Mouse (Mus musculus) CH12.LX (cell line): ENCODE results near the gene Sema7a. TPM values are rescaled to one million over a fixed set of nuclear protein-coding genes. Genes with fewer than 3 reads are reported as not detected.

Experiments used
- DNase-seq: peaks from one replicate; pipeline ENCODE4 v3.0.0-alpha.2; 2013; ENCODE audit errors: extremely low read depth
- H3K27ac ChIP-seq: 2 replicates; pipeline ENCODE4 v1.5.1; 2012; ENCODE audit warnings: low read depth, mild to moderate bottlenecking, control low read depth, moderate library complexity; ENCODE audit not compliant: insufficient read depth
- H3K27me3 ChIP-seq: replicated peaks from 2 replicates; pipeline ENCODE3; 2012; ENCODE audit warnings: inconsistent platforms
- H3K36me3 ChIP-seq, 2 experiments: replicated peaks in 1 of 2; 2 replicates each; pipeline versions ENCODE3 to v1.6.1; 2012; ENCODE audit warnings: inconsistent platforms in 1 of 2, low read length in 1 of 2, mild to moderate bottlenecking in 1 of 2, mixed read lengths in 1 of 2, moderate library complexity in 1 of 2; ENCODE audit not compliant: control insufficient read depth in 1 of 2, insufficient read depth in 1 of 2
- H3K4me1 ChIP-seq, 2 experiments: 2 replicates each; pipeline ENCODE4 v1.6.1; 2012; ENCODE audit warnings: inconsistent platforms in 1 of 2, moderate library complexity in 1 of 2; ENCODE audit not compliant: insufficient read depth in 2 of 2, control insufficient read depth in 1 of 2
- H3K4me2 ChIP-seq: 2 replicates; pipeline ENCODE4 v1.6.1; 2012; ENCODE audit warnings: low read depth, mild to moderate bottlenecking, control low read depth; ENCODE audit not compliant: poor library complexity, insufficient read depth, severe bottlenecking
- H3K4me3 ChIP-seq, 3 experiments: fragments of 150-350 bp in 1 of 3; sonication (generic) in 1 of 3; replicated peaks in 1 of 3; 2 replicates each; pipeline versions ENCODE3 to v1.5.1; 2011 to 2012; ENCODE audit warnings: low read depth in 2 of 3, low read length in 2 of 3, mild to moderate bottlenecking in 2 of 3, moderate library complexity in 2 of 3, control low read depth in 1 of 3, improper control_type of control experiment in 1 of 3, inconsistent platforms in 1 of 3, mixed read lengths in 1 of 3; ENCODE audit not compliant: poor library complexity in 1 of 3
- H3K79me2 ChIP-seq: replicated peaks from 2 replicates; pipeline ENCODE4 v1.6.1; 2012; ENCODE audit warnings: mild to moderate bottlenecking, moderate library complexity; ENCODE audit not compliant: control insufficient read depth, poor library complexity, insufficient read depth, severe bottlenecking; ENCODE audit errors: extremely low read depth
- H3K9ac ChIP-seq: 2 replicates; pipeline ENCODE4 v1.6.1; 2012; ENCODE audit warnings: low read depth, mild to moderate bottlenecking, control low read depth, moderate library complexity; ENCODE audit not compliant: insufficient read depth
- H3K9me3 ChIP-seq: replicated peaks from 2 replicates; pipeline ENCODE3; 2012; ENCODE audit warnings: low read length, inconsistent platforms, mixed read lengths
- BHLHE40 ChIP-seq: IDR thresholded peaks from 2 replicates; pipeline ENCODE4 v1.6.1; 2011; ENCODE audit warnings: mild to moderate bottlenecking, low read depth, low read length, improper control_type of control experiment
- CHD2 ChIP-seq: IDR thresholded peaks from 2 replicates; pipeline ENCODE4 v1.6.1; 2011; ENCODE audit warnings: low read length, improper control_type of control experiment
- CTCF ChIP-seq, 2 experiments: IDR thresholded peaks in 1 of 2; conservative IDR thresholded peaks in 1 of 2; 2 replicates each; pipeline ENCODE4 v1.5.1; 2011 to 2012; ENCODE audit warnings: low read depth in 2 of 2, low read length in 2 of 2, improper control_type of control experiment in 1 of 2, inconsistent platforms in 1 of 2, mild to moderate bottlenecking in 1 of 2, moderate library complexity in 1 of 2
- ELF1 ChIP-seq: IDR thresholded peaks from 2 replicates; pipeline ENCODE4 v1.6.1; 2014; ENCODE audit warnings: low read depth, mild to moderate bottlenecking, inconsistent platforms, low read length, improper control_type of control experiment
- EP300 ChIP-seq: IDR thresholded peaks from 2 replicates; pipeline ENCODE4 v1.6.1; 2011; ENCODE audit warnings: low read length, improper control_type of control experiment
- ETS1 ChIP-seq: conservative IDR thresholded peaks from 2 replicates; pipeline ENCODE4 v1.6.1; 2012; ENCODE audit warnings: low read depth, mild to moderate bottlenecking, inconsistent platforms, low read length, improper control_type of control experiment, moderate library complexity
- GABPA ChIP-seq: IDR thresholded peaks from 2 replicates; pipeline ENCODE4 v1.6.1; 2012; ENCODE audit warnings: low read depth, low read length, improper control_type of control experiment, inconsistent platforms; ENCODE audit not compliant: insufficient replicate concordance
- JUN ChIP-seq: IDR thresholded peaks from 2 replicates; pipeline ENCODE4 v1.6.1; 2011; ENCODE audit warnings: low read depth, mild to moderate bottlenecking, low read length, improper control_type of control experiment, moderate library complexity; ENCODE audit not compliant: insufficient read depth
- JUND ChIP-seq: conservative IDR thresholded peaks from 2 replicates; pipeline ENCODE4 v1.6.1; 2011; ENCODE audit warnings: low read depth, low read length, improper control_type of control experiment
- KAT2A ChIP-seq: IDR thresholded peaks from 2 replicates; pipeline ENCODE4 v1.6.1; 2012; ENCODE audit warnings: low read length, improper control_type of control experiment, inconsistent platforms; ENCODE audit not compliant: insufficient replicate concordance
- MAFK ChIP-seq: IDR thresholded peaks from 2 replicates; pipeline ENCODE4 v1.6.1; 2011; ENCODE audit warnings: low read length, improper control_type of control experiment; ENCODE audit not compliant: insufficient replicate concordance
- MAZ ChIP-seq: IDR thresholded peaks from 2 replicates; pipeline ENCODE4 v1.6.1; 2012; ENCODE audit warnings: low read depth, mild to moderate bottlenecking, inconsistent platforms, low read length, improper control_type of control experiment, moderate library complexity
- MEF2A ChIP-seq: IDR thresholded peaks from 2 replicates; pipeline ENCODE4 v1.6.1; 2014; ENCODE audit warnings: low read depth, mild to moderate bottlenecking, inconsistent platforms, low read length, improper control_type of control experiment, borderline replicate concordance
- MXI1 ChIP-seq: IDR thresholded peaks from 2 replicates; pipeline ENCODE4 v1.6.1; 2011; ENCODE audit warnings: mild to moderate bottlenecking, low read depth, low read length, improper control_type of control experiment
- NELFE ChIP-seq: IDR thresholded peaks from 2 replicates; pipeline ENCODE4 v1.6.1; 2011; ENCODE audit warnings: low read depth, low read length, improper control_type of control experiment
- PAX5 ChIP-seq: IDR thresholded peaks from 2 replicates; pipeline ENCODE4 v1.6.1; 2012; ENCODE audit warnings: low read length, inconsistent platforms, mixed read lengths
- POLR2A ChIP-seq: IDR thresholded peaks from 2 replicates; pipeline ENCODE4 v1.6.1; 2011; ENCODE audit warnings: low read depth, mild to moderate bottlenecking, improper control_type of control experiment, low read length
- POLR2AphosphoS2 ChIP-seq: IDR thresholded peaks from 2 replicates; pipeline ENCODE4 v1.6.1; 2011; ENCODE audit warnings: low read depth, low read length, improper control_type of control experiment
- RAD21 ChIP-seq: IDR thresholded peaks from 2 replicates; pipeline ENCODE4 v1.6.1; 2011; ENCODE audit warnings: low read depth, mild to moderate bottlenecking, low read length, improper control_type of control experiment, moderate library complexity
- RCOR1 ChIP-seq: conservative IDR thresholded peaks from 2 replicates; pipeline ENCODE4 v1.6.1; 2012; ENCODE audit warnings: low read depth, mild to moderate bottlenecking, inconsistent platforms, low read length, improper control_type of control experiment
- SIN3A ChIP-seq: IDR thresholded peaks from 2 replicates; pipeline ENCODE4 v1.6.1; 2012; ENCODE audit warnings: low read length, improper control_type of control experiment, inconsistent platforms
- TBP ChIP-seq: conservative IDR thresholded peaks from 2 replicates; pipeline ENCODE4 v1.6.1; 2011; ENCODE audit warnings: low read depth, low read length, improper control_type of control experiment
- TCF12 ChIP-seq: IDR thresholded peaks from 2 replicates; pipeline ENCODE4 v1.6.1; 2014; ENCODE audit warnings: low read depth, mild to moderate bottlenecking, inconsistent platforms, low read length, improper control_type of control experiment
- UBTF ChIP-seq: IDR thresholded peaks from 2 replicates; pipeline ENCODE4 v1.6.1; 2012; ENCODE audit warnings: low read depth, mild to moderate bottlenecking, inconsistent platforms, low read length, improper control_type of control experiment, moderate library complexity
- ZC3H11A ChIP-seq: IDR thresholded peaks from 2 replicates; pipeline ENCODE4 v1.6.1; 2012; ENCODE audit warnings: low read depth, mild to moderate bottlenecking, inconsistent platforms, low read length, improper control_type of control experiment
- ZKSCAN1 ChIP-seq: IDR thresholded peaks from 2 replicates; pipeline ENCODE4 v1.6.1; 2012; ENCODE audit warnings: low read depth, inconsistent platforms, low read length, improper control_type of control experiment, borderline replicate concordance
- dilution Hi-C: fragments of 300-500 bp; cut with MboI; formaldehyde crosslinking; loops from 2 replicates; pipeline ENCODE4 v1.14.3; 2020; ENCODE audit warnings: low sequenced_read_pairs; ENCODE audit not compliant: extremely low pct_unique_long_range_greater_than_20kb, extremely low pct_ligation_motif_present
- in situ Hi-C: fragments of 300-500 bp; cut with MboI; formaldehyde crosslinking; loops from 3 replicates; pipeline ENCODE4 v1.14.3; 2019; ENCODE audit warnings: low sequenced_read_pairs, low pct_ligation_motif_present, low pct_unique_long_range_greater_than_20kb, mixed read lengths
- polyA plus RNA-seq: library from polyadenylated mRNA; unstranded; fragments of >175 nt; gene quantifications from 2 replicates; pipeline ENCODE4 v1.2.1, GENCODE M21; 2012; ENCODE audit warnings: low read depth; ENCODE audit not compliant: insufficient read length
- total RNA-seq, 2 experiments: library from RNA; depleted of rRNA; stranded (reverse); fragments of 300-350 nt in 1 of 2; fragments of >200 nt in 1 of 2; gene quantifications; 2 replicates each; pipeline ENCODE4 v1.2.3; 2012 to 2014

Gene Sema7a
- total and polyA plus RNA-seq, 3 experiments, result 88.6 to 181 (median 89.4) TPM

DNA sequence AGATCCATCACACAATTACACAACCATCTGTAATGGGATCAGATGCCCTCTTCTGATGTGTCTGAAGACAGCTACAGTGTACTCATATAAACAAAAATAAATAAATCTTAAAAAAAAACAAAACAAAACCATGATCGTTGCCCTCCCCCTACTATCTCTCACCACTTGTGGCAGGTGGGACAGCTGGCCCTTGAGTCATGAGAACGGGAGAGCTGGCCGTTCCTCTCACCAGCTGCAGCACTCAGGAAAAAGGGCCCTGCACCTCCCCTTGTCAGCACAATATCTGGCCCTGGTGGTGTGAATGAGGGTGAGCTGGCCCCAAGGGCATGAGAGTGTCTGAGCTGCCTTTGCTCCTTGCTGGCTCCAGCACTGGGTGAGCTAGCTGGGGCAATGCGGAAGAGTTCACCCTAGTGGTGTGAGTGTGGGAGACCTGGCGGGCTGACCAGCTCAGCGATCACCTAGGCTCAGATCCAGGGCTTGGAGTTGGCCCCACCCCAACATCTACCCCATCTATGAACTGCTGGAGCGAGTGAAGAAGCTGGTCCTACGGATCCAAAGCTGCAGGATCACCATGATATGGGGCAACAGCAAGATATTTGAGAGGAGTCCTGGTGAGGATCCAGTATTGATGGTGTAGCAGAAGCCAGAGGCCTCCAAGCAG is 36.2 kb upstream of the Sema7a start:
- no peak overlapping the region for H3K4me3 ChIP-seq
- H3K36me3 ChIP-seq, result no peaks in the 10 kb centered on the region
- no peak overlapping the region for H3K4me2 ChIP-seq
- in situ Hi-C loops (no loop called here), dilution Hi-C loops (no loop called here)
- no peak for DNase-seq
- H3K27ac ChIP-seq, result no peak overlapping the region
- H3K27me3 ChIP-seq, result no peaks in the 10 kb centered on the region
- no peaks in the 10 kb centered on the region for H3K79me2 ChIP-seq
- peaks cover 18 to 49% of the 10 kb centered on the region in 2 experiments for H3K4me1 ChIP-seq
- TF ChIP-seq TBP (no peak), KAT2A (no peak), CTCF (conservative IDR thresholded peaks at IDR 0.05 in 1 of 2, IDR thresholded peaks at IDR 0.05 in 1 of 2; ENCODE audit: low read depth in 2 of 2, low read length in 2 of 2) (no peak), POLR2AphosphoS2 (no peak), CHD2 (no peak), ZKSCAN1 (no peak), POLR2A (no peak), NELFE (no peak), JUND (no peak), MAZ (no peak), ELF1 (no peak)
- H3K9me3 ChIP-seq, result no peaks in the 10 kb centered on the region
- H3K9ac ChIP-seq, result no peak overlapping the region

DNA sequence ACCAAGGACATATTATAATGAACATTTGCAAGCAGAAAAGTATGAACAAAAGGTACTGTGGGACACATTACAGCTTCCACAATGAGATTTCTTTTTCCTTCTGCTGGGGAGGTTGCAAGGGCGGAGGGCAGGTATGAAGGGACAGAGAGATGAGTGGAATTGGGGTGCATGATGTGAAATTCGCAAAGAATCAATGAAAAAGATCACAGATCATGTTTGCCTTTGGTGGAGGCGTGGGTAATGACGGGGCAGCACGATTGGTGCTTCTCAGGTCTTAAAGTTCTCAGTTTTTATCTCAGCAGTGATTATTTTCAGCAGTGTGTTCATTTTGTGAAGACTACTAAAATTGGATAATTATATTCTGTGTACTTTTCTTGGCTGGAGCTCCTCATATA is 35.7 kb upstream of the Sema7a start:
- in situ Hi-C loops (no loop called here), dilution Hi-C loops (no loop called here)
- H3K4me1 ChIP-seq, result peaks cover 18 to 44% of the 10 kb centered on the region in 2 experiments
- no peaks in the 10 kb centered on the region for H3K9me3 ChIP-seq
- H3K4me2 ChIP-seq, result no peak overlapping the region
- no peak overlapping the region for H3K9ac ChIP-seq
- H3K79me2 ChIP-seq, result no peaks in the 10 kb centered on the region
- H3K36me3 ChIP-seq, result no peaks in the 10 kb centered on the region
- TF ChIP-seq POLR2AphosphoS2 (no peak), MAFK (no peak), CTCF (conservative IDR thresholded peaks at IDR 0.05 in 1 of 2, IDR thresholded peaks at IDR 0.05 in 1 of 2; ENCODE audit: low read depth in 2 of 2, low read length in 2 of 2) (no peak), EP300 (no peak), GABPA (no peak), MEF2A (no peak), RAD21 (no peak), JUN (no peak), BHLHE40 (no peak), MXI1 (no peak), CHD2 (no peak), ZC3H11A (no peak), ETS1 (no peak), SIN3A (no peak), ZKSCAN1 (no peak), TCF12 (no peak), ELF1 (no peak), RCOR1 (no peak), UBTF (no peak), PAX5 (no peak)
- no peak for DNase-seq
- no peak overlapping the region for H3K27ac ChIP-seq
- H3K4me3 ChIP-seq, result no peak overlapping the region
- H3K27me3 ChIP-seq, result no peaks in the 10 kb centered on the region
